Mouse (Mus musculus) thymus, adult 2 months (tissue): ENCODE measurements at regions not wholly inside any gene's neighbourhood (a gene's known extent, or its start where the extent isn't known, plus 50 kb on each side); places are given as distances from the start of the nearest gene placed in this dataset.

Source experiments
- CTCF ChIP-seq: fragments of 200-500 bp; IDR thresholded peaks from 2 replicates; pipeline ENCODE4 v1.5.1; 2012; ENCODE audit warnings: mild to moderate bottlenecking, control low read depth, low read length, moderate library complexity, borderline replicate concordance; ENCODE audit not compliant: control insufficient read depth, poor library complexity, insufficient read depth; ENCODE audit errors: extremely low read depth
- POLR2A ChIP-seq: fragments of 200-500 bp; IDR thresholded peaks from 2 replicates; pipeline ENCODE4 v1.6.1; 2012; ENCODE audit warnings: mild to moderate bottlenecking, low read length, control low read depth, moderate library complexity; ENCODE audit not compliant: control insufficient read depth, poor library complexity, insufficient read depth; ENCODE audit errors: extremely low read depth

DNA sequence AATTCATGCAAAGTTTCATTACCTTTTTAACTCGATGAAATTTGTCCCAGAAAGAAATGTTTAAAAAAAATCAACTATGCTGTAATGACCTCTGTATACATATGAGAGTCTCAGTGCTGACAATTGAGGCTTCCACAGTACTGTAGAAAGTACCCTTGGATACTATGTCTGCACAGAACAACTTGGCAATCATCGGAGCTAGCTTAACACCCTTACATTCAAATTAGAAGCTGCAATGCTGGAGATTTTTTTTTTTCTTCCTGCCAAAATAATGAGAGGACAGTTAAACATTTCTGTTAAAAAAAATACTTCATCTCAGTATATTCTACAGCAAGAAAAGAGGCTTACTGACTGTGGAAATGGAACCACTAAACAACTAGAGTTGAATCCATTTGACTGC, 452.1 kb upstream of the Cntn6 start:
- no peak for TF ChIP-seq CTCF
- no peak for TF ChIP-seq POLR2A
